Mouse (Mus musculus): Measurements from ENCODE around the gene Zdhhc14. TPM values are rescaled to one million over a fixed set of nuclear protein-coding genes. Genes with fewer than 3 reads are reported as not detected.
A peak's percentile ranks its signal among the peaks of the same experiment; 100 is the strongest.

The Zdhhc14 gene
- polyA plus RNA-seq, 1 experiment from 2014 or later = 1.5 TPM

GRCm38 (mm10) chr17:5668456-5668855 lies 176.1 kb downstream of the Zdhhc14 start:
- Histone ChIP-seq H3K9me3 (replicated peaks) (no peaks in the 10 kb centered on the region), H3K4me3 (no peak overlapping the region), H3K4me1 (no peaks in the 10 kb centered on the region), H3K27me3 (ENCODE audit: low read depth, poor library complexity, severe bottlenecking) (no peaks in the 10 kb centered on the region), H3K36me3 (no peaks in the 10 kb centered on the region), H3K27ac (replicated peaks) (no peak overlapping the region)
- no peak for DNase-seq (ENCODE audit: low spot score)
- 79% methylated on average over 3 of the region's 3 CpGs for WGBS

GRCm38 (mm10) chr17:5668981-5669380 lies 176.6 kb downstream of the Zdhhc14 start:
- WGBS = 83% methylated on average over 7 of the region's 7 CpGs
- H3K9me3 ChIP-seq (replicated peaks) = no peaks in the 10 kb centered on the region
- no peak for DNase-seq (ENCODE audit: low spot score)
- no peaks in the 10 kb centered on the region for H3K27me3 ChIP-seq (ENCODE audit: low read depth, poor library complexity, severe bottlenecking)
- H3K4me1 ChIP-seq = no peaks in the 10 kb centered on the region
- no peak overlapping the region for H3K4me3 ChIP-seq
- H3K36me3 ChIP-seq = no peaks in the 10 kb centered on the region
- H3K27ac ChIP-seq (replicated peaks) = no peak overlapping the region

GRCm38 (mm10) chr17:5675951-5676350 lies 183.6 kb downstream of the Zdhhc14 start:
- H3K36me3 ChIP-seq = no peaks in the 10 kb centered on the region
- no peaks in the 10 kb centered on the region for H3K27me3 ChIP-seq (ENCODE audit: low read depth, poor library complexity, severe bottlenecking)
- H3K4me1 ChIP-seq = 0 out of 2 replicates have a peak, but pooled peaks cover 4% of the 10 kb centered on the region
- 87% methylated on average over 8 of the region's 8 CpGs for WGBS
- H3K27ac ChIP-seq (replicated peaks) = 0 out of 2 replicates have a peak overlapping the region, but pooled peaks have one; percentile 13
- no peak overlapping the region for H3K4me3 ChIP-seq
- DNase-seq (ENCODE audit: low spot score) = no peak
- no peaks in the 10 kb centered on the region for H3K9me3 ChIP-seq (replicated peaks)

GRCm38 (mm10) chr17:5679315-5679714 lies 187.0 kb downstream of the Zdhhc14 start:
- Histone ChIP-seq H3K27me3 (ENCODE audit: low read depth, poor library complexity, severe bottlenecking) (no peaks in the 10 kb centered on the region), H3K27ac (replicated peaks) (no peak overlapping the region), H3K4me1 (0 out of 2 replicates have a peak, but pooled peaks cover 4% of the 10 kb centered on the region), H3K36me3 (no peaks in the 10 kb centered on the region), H3K9me3 (replicated peaks) (no peaks in the 10 kb centered on the region), H3K4me3 (no peak overlapping the region)
- 56% methylated on average over 1 of the region's 1 CpGs for WGBS
- DNase-seq (ENCODE audit: low spot score) = no peak

- H3K4me3 ChIP-seq = no peak overlapping the region
- H3K36me3 ChIP-seq = no peaks in the 10 kb centered on the region
- no peak overlapping the region for H3K27ac ChIP-seq (replicated peaks)
- no peaks in the 10 kb centered on the region for H3K4me1 ChIP-seq
- 96% methylated on average over 7 of the region's 7 CpGs for WGBS
- H3K9me3 ChIP-seq (replicated peaks) = no peaks in the 10 kb centered on the region
- no peak for DNase-seq (ENCODE audit: low spot score)
- H3K27me3 ChIP-seq (ENCODE audit: low read depth, poor library complexity, severe bottlenecking) = no peaks in the 10 kb centered on the region
These were observed 193.0 kb downstream of the Zdhhc14 start for GRCm38 (mm10) chr17:5685324-5685723.

GRCm38 (mm10) chr17:5687810-5688209 lies 195.5 kb downstream of the Zdhhc14 start:
- Histone ChIP-seq H3K4me1 (no peaks in the 10 kb centered on the region), H3K9me3 (replicated peaks) (no peaks in the 10 kb centered on the region), H3K27ac (replicated peaks) (no peak overlapping the region), H3K36me3 (no peaks in the 10 kb centered on the region), H3K4me3 (no peak overlapping the region), H3K27me3 (ENCODE audit: low read depth, poor library complexity, severe bottlenecking) (no peaks in the 10 kb centered on the region)
- 89% methylated on average over 4 of the region's 4 CpGs for WGBS
- DNase-seq (ENCODE audit: low spot score) = no peak

- 91% methylated on average over 2 of the region's 2 CpGs for WGBS
- Histone ChIP-seq H3K27me3 (ENCODE audit: low read depth, poor library complexity, severe bottlenecking) (no peaks in the 10 kb centered on the region), H3K9me3 (replicated peaks) (no peaks in the 10 kb centered on the region), H3K4me3 (no peak overlapping the region), H3K36me3 (no peaks in the 10 kb centered on the region), H3K4me1 (no peaks in the 10 kb centered on the region), H3K27ac (replicated peaks) (no peak overlapping the region)
- no peak for DNase-seq (ENCODE audit: low spot score)
These were observed 195.9 kb downstream of the Zdhhc14 start for GRCm38 (mm10) chr17:5688222-5688621.

- H3K4me1 ChIP-seq = no peaks in the 10 kb centered on the region
- H3K27me3 ChIP-seq (ENCODE audit: low read depth, poor library complexity, severe bottlenecking) = no peaks in the 10 kb centered on the region
- no peak overlapping the region for H3K4me3 ChIP-seq
- no peak overlapping the region for H3K27ac ChIP-seq (replicated peaks)
- H3K36me3 ChIP-seq = no peaks in the 10 kb centered on the region
- DNase-seq (ENCODE audit: low spot score) = no peak
- no peaks in the 10 kb centered on the region for H3K9me3 ChIP-seq (replicated peaks)
These were observed 196.3 kb downstream of the Zdhhc14 start for GRCm38 (mm10) chr17:5688669-5689068.

- H3K27ac ChIP-seq (replicated peaks) = no peak overlapping the region
- H3K4me1 ChIP-seq = no peaks in the 10 kb centered on the region
- 90% methylated on average over 8 of the region's 8 CpGs for WGBS
- no peak for DNase-seq (ENCODE audit: low spot score)
- H3K27me3 ChIP-seq (ENCODE audit: low read depth, poor library complexity, severe bottlenecking) = no peaks in the 10 kb centered on the region
- H3K4me3 ChIP-seq = no peak overlapping the region
- no peaks in the 10 kb centered on the region for H3K36me3 ChIP-seq
- H3K9me3 ChIP-seq (replicated peaks) = no peaks in the 10 kb centered on the region
These were observed 198.6 kb downstream of the Zdhhc14 start for GRCm38 (mm10) chr17:5690746-5691535.

- no peak for DNase-seq (ENCODE audit: low spot score)
- H3K36me3 ChIP-seq = no peaks in the 10 kb centered on the region
- H3K4me3 ChIP-seq = no peak overlapping the region
- H3K4me1 ChIP-seq = no peaks in the 10 kb centered on the region
- H3K27ac ChIP-seq (replicated peaks) = no peak overlapping the region
- H3K9me3 ChIP-seq (replicated peaks) = no peaks in the 10 kb centered on the region
- WGBS = 88% methylated on average over 3 of the region's 3 CpGs
- no peaks in the 10 kb centered on the region for H3K27me3 ChIP-seq (ENCODE audit: low read depth, poor library complexity, severe bottlenecking)
These were observed 200.3 kb downstream of the Zdhhc14 start for GRCm38 (mm10) chr17:5692661-5693060.

- Histone ChIP-seq H3K27me3 (ENCODE audit: low read depth, poor library complexity, severe bottlenecking) (no peaks in the 10 kb centered on the region), H3K36me3 (no peaks in the 10 kb centered on the region), H3K4me3 (no peak overlapping the region), H3K9me3 (replicated peaks) (no peaks in the 10 kb centered on the region), H3K4me1 (no peaks in the 10 kb centered on the region), H3K27ac (replicated peaks) (no peak overlapping the region)
- 86% methylated on average over 7 of the region's 7 CpGs for WGBS
- no peak for DNase-seq (ENCODE audit: low spot score)
These were observed 200.9 kb downstream of the Zdhhc14 start for GRCm38 (mm10) chr17:5693256-5693655.

- Histone ChIP-seq H3K9me3 (replicated peaks) (no peaks in the 10 kb centered on the region), H3K4me1 (no peaks in the 10 kb centered on the region), H3K4me3 (no peak overlapping the region), H3K36me3 (no peaks in the 10 kb centered on the region), H3K27me3 (ENCODE audit: low read depth, poor library complexity, severe bottlenecking) (no peaks in the 10 kb centered on the region), H3K27ac (replicated peaks) (no peak overlapping the region)
- DNase-seq (ENCODE audit: low spot score) = no peak
- 79% methylated on average over 7 of the region's 7 CpGs for WGBS
These were observed 206.2 kb downstream of the Zdhhc14 start for GRCm38 (mm10) chr17:5698447-5699096.

Measured in midbrain, embryonic 10.5 days (tissue).